Comparison of ENCODE assay signal across 20 mouse cellular contexts in the genomic region with DNA sequence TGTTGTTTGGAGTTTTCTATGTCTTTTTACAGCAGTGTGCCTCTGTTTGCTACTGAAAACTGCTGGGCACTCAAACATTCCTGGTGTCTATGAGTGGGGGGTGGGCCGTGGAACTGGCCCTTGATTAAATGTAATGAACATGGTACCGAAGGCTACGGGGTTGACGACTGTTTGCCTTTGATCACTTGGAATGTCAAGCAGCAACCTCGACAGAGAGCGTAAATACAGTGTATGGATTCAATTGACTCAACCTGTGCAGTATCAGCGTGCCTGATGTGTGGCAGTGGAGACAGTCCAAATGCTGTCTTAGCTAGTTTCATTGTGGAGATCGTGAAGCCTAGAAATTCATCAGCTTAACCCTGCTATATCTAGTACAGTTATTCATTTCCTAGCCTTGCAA.
DNase-seq lines count a peak whose midpoint lies in the region; ATAC-seq lines count a peak whose summit lies in the region.
"Had no signal": no experiment of that assay in that cellular context is flagged by ENCODE, and none has a peak within 500 bp of the region (broad histone marks: within the 10 kb centered on the region; RNA-seq: fewer than 3 reads in every experiment).

No protein-coding gene starts in this region.

- H3K36me3 ChIP-seq in lung, embryonic 16.5 days (ENCODE audit: control insufficient read depth, insufficient read depth, low read length): no peaks in the 10 kb centered on the region
- H3K36me3 ChIP-seq in embryonic facial prominence, embryonic 11.5 days (replicated peaks; ENCODE audit: control insufficient read depth, insufficient read depth, low read depth, low read length): no peaks in the 10 kb centered on the region
- no peaks in the 10 kb centered on the region for H3K36me3 ChIP-seq in limb, embryonic 11.5 days (ENCODE audit: control insufficient read depth, insufficient read depth, low read length)
- H3K36me3 ChIP-seq: heart, embryonic 13.5 days; hindbrain, embryonic 13.5 days had no signal

- WGBS in lung, embryonic 16.5 days: 27% methylated on average over 8 of the region's 8 CpGs
- 34% methylated on average over 8 of the region's 8 CpGs for WGBS in embryonic facial prominence, embryonic 11.5 days
- WGBS in limb, embryonic 11.5 days: 10% methylated on average over 8 of the region's 8 CpGs

- no peak overlapping the region for H3K4me3 ChIP-seq in lung, embryonic 16.5 days (ENCODE audit: low read length)
- H3K4me3 ChIP-seq in embryonic facial prominence, embryonic 11.5 days (ENCODE audit: low read depth, low read length): no peak overlapping the region
- no peak overlapping the region for H3K4me3 ChIP-seq in limb, embryonic 11.5 days (ENCODE audit: low read depth, low read length)
- H3K4me3 ChIP-seq: forebrain, embryonic 13.5 days; gastrocnemius, adult 2 months; heart, embryonic 13.5 days; hindbrain, embryonic 13.5 days had no signal

- no peak overlapping the region for H3K9ac ChIP-seq in lung, embryonic 16.5 days (ENCODE audit: low read length)
- H3K9ac ChIP-seq in embryonic facial prominence, embryonic 11.5 days (replicated peaks; ENCODE audit: low read length): no peak overlapping the region
- H3K9ac ChIP-seq in limb, embryonic 11.5 days (ENCODE audit: low read length): no peak overlapping the region
- H3K9ac ChIP-seq: forebrain, embryonic 13.5 days; forebrain, postnatal 0 days; heart, embryonic 13.5 days; hindbrain, embryonic 13.5 days had no signal

- no peaks in the 10 kb centered on the region for H3K27me3 ChIP-seq in lung, embryonic 16.5 days (ENCODE audit: control insufficient read depth, insufficient read depth, low read depth, low read length)
- H3K27me3 ChIP-seq in embryonic facial prominence, embryonic 11.5 days (ENCODE audit: control insufficient read depth, insufficient read depth, low read length): no peaks in the 10 kb centered on the region
- H3K27me3 ChIP-seq in limb, embryonic 11.5 days (ENCODE audit: control insufficient read depth, insufficient read depth, low read length): no peaks in the 10 kb centered on the region
- H3K27me3 ChIP-seq: forebrain, embryonic 13.5 days; heart, embryonic 13.5 days; hindbrain, embryonic 13.5 days had no signal

- H3K4me1 ChIP-seq in lung, embryonic 16.5 days (replicated peaks; ENCODE audit: control insufficient read depth, insufficient read depth, low read length): peaks cover 4% of the 10 kb centered on the region
- no peaks in the 10 kb centered on the region for H3K4me1 ChIP-seq in embryonic facial prominence, embryonic 11.5 days (ENCODE audit: control insufficient read depth, insufficient read depth, low read length)
- peaks cover 6% of the 10 kb centered on the region; the same call in 1 of the 2 replicates for H3K4me1 ChIP-seq in limb, embryonic 11.5 days (ENCODE audit: control insufficient read depth, insufficient read depth, low read length)
- H3K4me1 ChIP-seq: forebrain, embryonic 13.5 days; hindbrain, embryonic 13.5 days had no signal

- H3K4me2 ChIP-seq in lung, embryonic 16.5 days (ENCODE audit: low read depth, low read length): 0 out of 2 replicates have a peak overlapping the region, but pooled peaks have one; percentile 1
- H3K4me2 ChIP-seq in embryonic facial prominence, embryonic 11.5 days (ENCODE audit: low read depth, low read length): no peak overlapping the region
- H3K4me2 ChIP-seq in limb, embryonic 11.5 days (ENCODE audit: low read depth, severe bottlenecking): no peak overlapping the region
- H3K4me2 ChIP-seq: forebrain, embryonic 13.5 days; heart, embryonic 13.5 days; hindbrain, embryonic 13.5 days had no signal

- peak; percentile 35 for DNase-seq in embryo, embryonic 11 days
- DNase-seq in embryo, embryonic 9.5 days (ENCODE audit: extremely low spot score): no peak
- no peak for DNase-seq in lung, postnatal 36 days
- peak; percentile 67 for DNase-seq in embryonic facial prominence, embryonic 11.5 days (ENCODE audit: low spot score)
- peak; percentile 42 for DNase-seq in limb, embryonic 11.5 days (ENCODE audit: low spot score)
- DNase-seq in layer of hippocampus, adult 8-10 months (ENCODE audit: low spot score in 2 of 2): no peak
- DNase-seq: adrenal gland, postnatal 10 days; cerebellum, adult 11 months; cerebellum, adult 8-10 months; cerebellum, postnatal 14 days; forebrain, postnatal 0 days; gastrocnemius, adult 2 months; gastrocnemius, postnatal 36 days; heart, adult 11 months; heart, postnatal 36 days had no signal

- ATAC-seq in lung, embryonic 16.5 days (ENCODE audit: low read depth): peak; percentile 59; the same call in 1 of the 2 replicates
- no peak for ATAC-seq in embryonic facial prominence, embryonic 11.5 days (replicated peaks; ENCODE audit: insufficient number of reproducible peaks, low FRiP score, low TSS enrichment, low read depth)
- ATAC-seq in limb, embryonic 11.5 days (ENCODE audit: insufficient number of reproducible peaks, low FRiP score, low TSS enrichment, low read depth): no peak
- ATAC-seq: forebrain, embryonic 13.5 days; forebrain, postnatal 0 days; hindbrain, postnatal 0 days had no signal

- no peak overlapping the region for H3K27ac ChIP-seq in lung, embryonic 16.5 days (ENCODE audit: low read length)
- no peak overlapping the region for H3K27ac ChIP-seq in embryonic facial prominence, embryonic 11.5 days (replicated peaks; ENCODE audit: low read depth, low read length)
- H3K27ac ChIP-seq in limb, embryonic 11.5 days (replicated peaks; ENCODE audit: low read depth, low read length): no peak overlapping the region
- H3K27ac ChIP-seq: forebrain, embryonic 13.5 days; gastrocnemius, adult 2 months; heart, embryonic 13.5 days; hindbrain, embryonic 13.5 days; hindbrain, postnatal 0 days had no signal

- no peaks in the 10 kb centered on the region for H3K9me3 ChIP-seq in lung, embryonic 16.5 days (ENCODE audit: control insufficient read depth, low read length)
- H3K9me3 ChIP-seq in embryonic facial prominence, embryonic 11.5 days (replicated peaks; ENCODE audit: control insufficient read depth, low read length): no peaks in the 10 kb centered on the region
- no peaks in the 10 kb centered on the region for H3K9me3 ChIP-seq in limb, embryonic 11.5 days (ENCODE audit: control insufficient read depth, low read length)
- H3K9me3 ChIP-seq: forebrain, embryonic 13.5 days; heart, embryonic 13.5 days; hindbrain, embryonic 13.5 days had no signal

Comparison
In these comparisons a context has a peak if more than half of its experiments do, and no peak if none do; other contexts are left out.
1. DNase-seq: peak in embryo, embryonic 11 days (single experiment), embryonic facial prominence, embryonic 11.5 days (single experiment) and limb, embryonic 11.5 days (single experiment); none in embryo, embryonic 9.5 days (single experiment), lung, postnatal 36 days (single experiment) and layer of hippocampus, adult 8-10 months (0 of 2).